Mouse (Mus musculus): Measurements from ENCODE around the gene Ispd.
A peak's percentile ranks its signal among the peaks of the same experiment; 100 is the strongest.
"Not testable (repeated sequence)": the region's sequence is repeated elsewhere in the genome, so short reads cannot be mapped to it uniquely, and the experiment has no call there.

The Ispd gene

GRCm38 (mm10) chr12:36381441-36382340 lies at the start of gene Ispd, which contains the start of gene D630036H23Rik:
Ispd (plus strand) TSS chr12:36381450.
D630036H23Rik (minus strand) TSS chr12:36382181.
- DNase-seq (ENCODE audit: low spot score) = peak; percentile 74

GRCm38 (mm10) chr12:36332676-36333075 lies 48.6 kb upstream of the Ispd start:
- no peak for DNase-seq (ENCODE audit: low spot score)

GRCm38 (mm10) chr12:36333837-36334281 lies 47.4 kb upstream of the Ispd start:
- no peak for DNase-seq (ENCODE audit: low spot score)

DNA sequence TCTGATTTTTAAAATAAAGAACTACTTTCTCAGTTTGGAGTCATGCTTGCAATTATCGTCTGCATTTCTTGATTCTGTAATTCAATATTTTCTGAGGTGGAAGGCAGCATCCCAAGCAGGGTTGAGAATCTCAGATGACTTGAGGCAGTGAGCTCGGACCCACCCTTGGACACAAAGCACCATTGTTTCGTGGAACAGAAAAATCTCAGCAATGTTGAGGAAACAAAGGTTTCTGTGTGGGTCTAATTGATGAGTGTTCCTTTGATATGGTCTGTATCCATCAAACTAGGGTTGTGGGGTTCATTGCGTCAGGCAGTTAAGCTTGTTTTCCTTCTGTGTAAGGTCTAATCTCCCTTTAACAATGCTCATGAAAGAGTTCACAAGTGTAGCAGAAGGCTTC lies 37.1 kb upstream of the Ispd start:
- no peak for DNase-seq (ENCODE audit: low spot score)

GRCm38 (mm10) chr12:36360064-36360463 lies 21.2 kb upstream of the Ispd start:
- DNase-seq (ENCODE audit: low spot score) = no peak

DNA sequence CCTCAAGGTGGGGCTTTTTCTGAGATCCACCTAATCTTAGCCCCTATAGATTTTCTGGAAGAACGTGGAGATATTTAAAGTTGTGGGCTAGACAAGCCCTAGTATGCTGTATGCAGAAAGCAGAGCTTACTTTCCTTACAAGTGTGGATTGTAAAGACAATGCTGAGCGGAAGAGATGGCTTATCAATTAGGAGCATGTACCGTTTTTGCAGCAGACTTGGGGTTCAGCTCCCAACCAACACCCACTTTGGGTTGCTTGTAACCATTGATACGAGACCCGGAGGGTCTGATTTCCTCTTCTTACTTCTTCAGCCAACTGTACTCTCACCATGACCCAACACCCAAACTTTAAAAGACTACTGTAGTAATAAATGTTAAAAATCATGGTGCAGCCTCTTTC lies 20.6 kb upstream of the Ispd start:
- DNase-seq (ENCODE audit: low spot score) = no peak

DNA sequence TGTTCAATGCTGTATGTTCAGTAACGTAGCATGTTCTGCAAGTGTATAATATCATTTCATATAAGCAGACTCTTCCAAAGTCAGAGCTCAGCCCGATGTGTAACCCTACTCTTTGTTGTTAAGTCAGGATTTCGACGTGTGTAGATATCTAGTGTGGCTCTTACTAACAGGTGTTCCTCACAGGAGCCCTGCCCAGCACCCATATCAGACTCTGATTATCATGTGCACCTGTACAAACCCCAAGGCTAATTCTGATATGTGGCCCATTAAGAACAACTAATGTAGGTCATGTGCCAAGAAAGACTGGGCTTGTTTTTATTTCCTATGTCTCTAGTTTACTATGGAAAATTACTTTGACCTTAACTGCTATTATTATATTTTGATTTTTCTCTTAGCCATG lies 17.2 kb upstream of the Ispd start:
- DNase-seq (ENCODE audit: low spot score) = no peak

DNA sequence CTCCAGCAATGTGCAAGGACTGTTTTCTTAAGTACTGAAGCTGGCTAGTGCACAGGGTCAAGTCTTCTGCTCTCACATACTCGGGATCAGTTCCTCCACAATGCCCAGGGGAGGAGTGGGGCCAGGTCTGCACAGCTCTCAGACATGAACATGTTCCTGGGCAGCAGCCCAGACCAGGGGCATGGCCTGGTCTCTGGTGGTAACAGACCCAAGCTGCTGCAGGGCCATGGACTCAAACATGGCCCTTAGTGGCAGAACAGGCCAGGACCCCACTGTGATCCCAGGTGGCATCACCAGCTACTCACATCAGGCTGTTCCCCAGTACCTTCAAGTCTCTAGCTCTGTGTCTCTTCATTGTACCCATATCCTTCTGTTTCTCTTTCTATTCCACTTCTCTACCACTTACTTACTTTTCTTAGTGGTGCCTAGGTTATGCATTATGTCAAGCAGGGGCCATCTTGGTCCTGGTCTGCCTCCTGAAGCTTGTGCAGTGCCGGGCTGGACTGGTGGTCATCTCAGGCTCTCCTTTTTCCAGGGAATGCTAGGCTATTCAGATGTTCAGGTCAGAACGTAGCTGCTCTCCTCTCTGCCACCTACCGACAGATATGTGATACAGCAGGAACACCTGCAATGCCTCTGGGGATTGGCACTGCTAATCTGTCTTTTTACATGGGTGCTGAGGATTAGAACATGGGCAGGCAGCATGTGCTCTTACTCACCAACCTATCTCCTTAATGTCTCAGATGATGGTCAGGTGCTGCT lies 7.8 kb upstream of the Ispd start:
- DNase-seq (ENCODE audit: low spot score) = no peak

- not testable (repeated sequence) for DNase-seq (ENCODE audit: low spot score)
Observed at GRCm38 (mm10) chr12:36376391-36376790, 4.9 kb upstream of the Ispd start.

GRCm38 (mm10) chr12:36380254-36380653 lies 996 bp upstream of the Ispd start:
- DNase-seq (ENCODE audit: low spot score) = no peak

GRCm38 (mm10) chr12:36380806-36381205 lies 444 bp upstream of the Ispd start:
- no peak for DNase-seq (ENCODE audit: low spot score)

DNA sequence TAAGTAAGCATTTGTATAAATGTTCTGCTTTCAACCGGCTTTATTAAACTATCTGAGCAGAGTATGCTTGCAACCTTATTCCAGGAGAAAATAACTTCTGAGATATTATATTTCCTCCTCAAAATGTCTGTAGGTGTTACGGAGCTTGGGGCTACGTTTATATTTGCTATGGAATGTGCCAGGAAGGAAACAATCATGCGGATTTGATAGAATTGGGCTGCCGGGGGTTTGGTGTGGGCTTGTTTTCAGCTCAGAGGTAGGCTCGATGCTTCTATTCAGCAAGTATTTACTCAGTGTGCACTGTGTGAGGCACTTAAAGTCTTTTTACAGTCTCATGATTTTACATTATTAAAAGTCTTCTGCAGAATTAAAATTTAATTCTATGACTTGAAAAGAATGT lies 4.1 kb downstream of the Ispd start:
- no peak for DNase-seq (ENCODE audit: low spot score)

DNA sequence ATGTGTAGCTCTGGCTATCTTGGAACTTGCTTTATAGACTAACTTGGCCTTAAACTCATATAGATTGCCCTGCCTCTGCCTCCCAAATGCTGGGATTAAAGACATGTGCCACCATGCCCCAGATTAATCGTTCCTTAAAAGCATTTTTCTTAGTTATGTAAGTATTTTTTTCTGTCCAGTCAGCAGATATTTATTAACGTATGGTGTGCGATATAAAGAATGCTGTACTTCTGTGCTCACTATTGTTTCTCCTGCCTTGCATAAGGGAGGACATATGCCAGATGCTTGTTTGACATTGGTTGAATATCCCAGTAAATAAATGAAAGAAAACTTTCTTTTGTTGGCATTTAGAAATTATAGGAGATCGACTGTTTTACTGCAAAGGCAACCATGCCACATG lies 5.7 kb downstream of the Ispd start:
- DNase-seq (ENCODE audit: low spot score) = no peak

DNA sequence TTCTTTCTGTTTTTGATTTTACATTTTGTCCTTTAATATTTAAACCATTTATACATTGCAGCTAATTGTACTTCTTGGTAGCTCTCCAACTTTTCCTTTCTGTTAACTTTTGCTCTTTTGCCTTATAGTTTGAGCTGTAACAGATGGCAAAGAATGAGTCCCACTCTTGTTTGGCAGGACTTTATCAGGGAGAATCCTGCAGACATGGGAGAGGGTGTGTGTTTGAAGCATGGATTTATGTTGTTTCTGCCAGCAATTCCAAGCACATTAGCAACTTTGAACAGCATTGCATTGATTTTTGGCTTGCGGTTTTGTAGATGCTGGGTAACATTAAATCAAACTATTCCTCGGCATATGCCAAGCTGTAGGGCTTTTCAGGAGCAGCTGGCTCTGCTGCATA lies 13.9 kb downstream of the Ispd start:
- no peak for DNase-seq (ENCODE audit: low spot score)

- DNase-seq (ENCODE audit: low spot score) = no peak
Observed at GRCm38 (mm10) chr12:36423677-36424076, 42.4 kb downstream of the Ispd start.

DNA sequence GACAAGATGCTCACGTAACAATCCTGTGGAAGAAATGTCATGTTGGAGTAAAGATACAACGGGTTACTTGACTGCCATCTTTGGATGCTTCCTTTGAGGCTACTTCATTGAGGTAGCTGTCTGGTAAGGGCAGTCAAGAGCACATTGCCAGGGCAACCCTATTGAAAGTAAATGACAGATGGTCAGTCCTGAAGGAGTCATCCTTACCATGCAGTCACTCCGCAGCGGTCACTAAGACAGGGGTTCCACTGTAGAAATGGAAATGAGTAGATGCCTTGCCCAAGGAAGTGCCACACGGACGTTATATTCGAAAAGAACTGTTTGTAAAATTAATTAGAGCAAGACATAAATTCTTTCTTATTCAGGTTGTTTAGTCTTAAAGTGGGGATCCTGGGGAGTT lies 44.0 kb downstream of the Ispd start:
- no peak for DNase-seq (ENCODE audit: low spot score)

- no peak for DNase-seq (ENCODE audit: low spot score)
Observed at GRCm38 (mm10) chr12:36426163-36427045, 45.2 kb downstream of the Ispd start.

DNA sequence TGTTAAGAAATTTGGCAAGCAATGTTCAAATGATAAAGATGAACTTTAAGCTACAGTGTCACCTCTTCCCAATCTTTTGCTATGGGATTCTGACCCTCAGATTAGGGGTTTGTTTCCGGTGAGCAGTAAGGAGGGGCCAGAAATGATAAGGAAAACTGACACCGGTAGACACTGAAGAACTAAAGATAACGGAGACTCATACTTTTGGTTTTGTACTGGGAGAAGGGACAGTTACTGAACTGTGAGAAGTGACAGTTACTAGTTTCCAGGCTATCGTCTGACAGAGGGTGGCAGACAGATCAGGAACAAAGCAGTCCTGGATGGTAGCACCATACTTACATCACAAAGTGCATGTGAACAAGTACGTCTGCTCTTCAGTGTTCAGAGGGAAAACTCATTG lies 55.7 kb downstream of the Ispd start:
- peak; percentile 22 for DNase-seq (ENCODE audit: low spot score)

GRCm38 (mm10) chr12:36439396-36439795 lies 58.1 kb downstream of the Ispd start:
- DNase-seq (ENCODE audit: low spot score) = no peak

GRCm38 (mm10) chr12:36456002-36456401 lies 74.8 kb downstream of the Ispd start:
- DNase-seq (ENCODE audit: low spot score) = no peak

DNA sequence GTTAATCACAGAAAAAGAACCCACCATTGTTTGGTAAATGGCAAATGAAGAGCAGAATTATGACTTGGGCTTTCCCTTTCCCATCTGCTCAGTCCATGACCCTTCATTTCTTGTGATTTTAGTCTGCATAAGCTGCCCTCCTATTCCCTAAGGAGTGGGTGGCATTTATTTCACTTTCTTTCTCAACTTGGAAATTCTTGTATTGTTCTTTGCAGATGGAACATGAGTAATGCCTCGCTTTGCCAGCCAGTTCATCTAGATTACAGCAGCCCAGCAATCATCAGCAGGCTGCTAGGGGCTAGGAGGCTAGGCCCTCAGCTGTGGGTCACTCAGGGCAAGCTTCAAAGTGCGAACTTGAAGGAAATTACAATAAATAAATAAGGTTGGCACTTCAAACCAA lies 76.5 kb downstream of the Ispd start:
- no peak for DNase-seq (ENCODE audit: low spot score)
